Mouse (Mus musculus) thymus, postnatal 0 days (tissue): Measurements from ENCODE around the gene Zfp612. TPM values are rescaled to one million over a fixed set of nuclear protein-coding genes. Genes with fewer than 3 reads are reported as not detected.
"Not testable (repeated sequence)": the region's sequence is repeated elsewhere in the genome, so short reads cannot be mapped to it uniquely, and the experiment has no call there.

ENCODE experiments used
- DNase-seq: peaks from one replicate; pipeline ENCODE4 v3.0.0-alpha.2; 2015; ENCODE audit warnings: low spot score
- polyA plus RNA-seq: library from polyadenylated mRNA; unstranded; fragments of >200 nt; fragmentation: Nextera tagmentation; extraction: Ambion mirVana; gene quantifications from 2 replicates; pipeline ENCODE4 v1.2.1, GENCODE M21; 2015

Zfp612 gene
- polyA plus RNA-seq: 1.2 and 1.5 TPM in 2 replicates

- peak; percentile 43 for DNase-seq
Observed at GRCm38 (mm10) chr8:110079282-110080221, at the start of gene Zfp612. Zfp612 (plus strand) TSS chr8:110079746.

GRCm38 (mm10) chr8:110033771-110034170 lies 45.8 kb upstream of the Zfp612 start:
- DNase-seq: not testable (repeated sequence)

- no peak for DNase-seq
Observed at GRCm38 (mm10) chr8:110034331-110034730, 45.2 kb upstream of the Zfp612 start.

- no peak for DNase-seq
Observed at GRCm38 (mm10) chr8:110036156-110036555, 43.4 kb upstream of the Zfp612 start.

- DNase-seq: no peak
Observed at GRCm38 (mm10) chr8:110039216-110039615, 40.3 kb upstream of the Zfp612 start.

DNA sequence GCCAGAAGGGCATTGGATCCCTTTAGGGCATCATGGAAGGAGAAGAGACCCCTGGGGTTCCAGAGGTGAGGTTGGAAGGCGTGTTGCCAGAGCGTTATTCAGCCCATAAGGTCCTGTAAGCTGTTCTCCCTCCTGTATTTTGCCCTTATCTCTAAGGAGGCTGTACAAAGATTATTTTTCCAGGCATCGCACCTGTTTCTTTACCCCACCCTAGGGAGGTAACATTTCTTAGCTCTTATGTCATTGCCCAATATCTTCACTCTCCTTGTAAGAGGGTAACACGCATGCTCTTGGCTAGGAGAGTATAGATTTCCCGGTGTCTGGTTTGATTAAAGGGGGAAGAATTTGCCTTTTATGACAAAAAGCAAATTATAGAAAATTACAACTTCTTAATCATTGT lies 39.9 kb upstream of the Zfp612 start, which contains the start of gene Chst4:
Gene Chst4, minus strand, starts transcription at position 82 of the 400 bp plus-strand sequence.
- no peak for DNase-seq

DNA sequence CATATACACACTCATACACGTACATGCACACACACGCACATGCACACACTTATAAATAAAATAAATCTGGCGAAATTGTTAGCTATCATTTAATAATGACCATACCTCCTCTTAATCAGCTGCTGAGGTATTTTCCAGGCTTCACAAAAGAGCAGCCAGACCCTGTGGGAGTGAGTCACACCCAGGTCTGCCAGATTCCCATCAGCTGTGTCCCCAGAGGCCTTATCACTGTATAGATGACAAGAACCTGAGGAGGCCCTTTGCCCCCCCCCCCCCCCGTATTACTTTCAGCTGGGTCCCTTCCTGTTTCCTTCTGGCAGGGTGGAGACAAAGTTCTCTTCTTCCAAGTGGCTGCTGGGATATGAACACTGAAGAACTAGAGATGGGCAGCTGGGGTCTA lies 39.0 kb upstream of the Zfp612 start:
- no peak for DNase-seq

DNA sequence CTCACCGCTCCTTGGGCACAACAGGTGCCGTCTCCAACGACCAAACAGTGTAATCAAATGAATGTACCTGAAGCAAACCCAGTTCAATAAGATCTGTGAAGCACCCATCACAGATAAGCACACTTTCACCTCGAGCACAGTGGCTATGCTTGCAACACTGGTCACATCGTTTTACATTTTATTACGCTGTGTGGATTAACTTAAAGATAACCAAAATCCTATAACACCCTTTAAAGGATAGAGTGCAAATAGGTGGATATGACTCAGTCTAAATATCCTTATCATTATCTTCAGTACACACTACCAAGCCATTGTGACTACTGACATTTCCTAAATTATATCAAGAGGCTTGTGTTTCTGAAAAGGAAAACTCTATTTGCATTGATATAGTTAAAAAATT lies 28.3 kb upstream of the Zfp612 start:
- DNase-seq: no peak

DNA sequence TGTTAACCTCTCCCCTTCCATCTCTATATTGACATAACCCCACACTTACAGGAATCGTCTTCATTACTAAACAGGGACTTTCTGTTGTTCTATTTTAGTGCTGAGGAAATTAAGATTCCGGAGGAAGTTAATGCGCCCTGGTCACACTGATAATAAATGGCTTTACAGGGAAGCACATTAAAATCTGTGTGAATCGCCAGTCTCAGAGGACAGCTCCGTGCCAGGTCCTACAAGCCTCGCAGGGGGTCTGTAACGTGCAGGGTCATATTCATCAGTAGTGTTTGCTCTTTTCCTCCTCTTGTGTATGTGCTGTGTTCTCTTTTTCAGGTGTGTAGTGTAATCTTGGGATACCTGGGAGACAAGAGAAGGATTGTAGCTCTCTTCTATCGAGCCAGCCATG lies 21.3 kb upstream of the Zfp612 start:
- no peak for DNase-seq

DNA sequence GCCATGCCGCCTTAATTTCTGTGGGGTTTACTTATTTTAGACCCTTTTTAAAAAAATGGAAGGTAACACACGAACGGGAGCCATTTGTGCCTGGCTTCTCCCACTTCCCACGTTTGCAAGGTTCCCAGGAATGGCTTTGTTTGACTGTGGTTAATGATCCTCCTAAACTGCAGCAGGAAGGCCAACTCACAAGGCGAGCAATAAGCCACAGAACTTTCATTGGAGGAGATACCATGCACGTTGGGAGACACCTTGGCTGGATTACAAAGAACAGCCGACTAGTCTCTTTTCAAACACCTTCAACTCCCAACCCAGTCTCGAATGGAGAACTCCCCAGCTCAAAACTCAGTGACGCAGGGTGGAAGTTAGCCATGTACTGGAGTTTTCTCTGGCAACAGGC lies 15.4 kb upstream of the Zfp612 start:
- DNase-seq: no peak

DNA sequence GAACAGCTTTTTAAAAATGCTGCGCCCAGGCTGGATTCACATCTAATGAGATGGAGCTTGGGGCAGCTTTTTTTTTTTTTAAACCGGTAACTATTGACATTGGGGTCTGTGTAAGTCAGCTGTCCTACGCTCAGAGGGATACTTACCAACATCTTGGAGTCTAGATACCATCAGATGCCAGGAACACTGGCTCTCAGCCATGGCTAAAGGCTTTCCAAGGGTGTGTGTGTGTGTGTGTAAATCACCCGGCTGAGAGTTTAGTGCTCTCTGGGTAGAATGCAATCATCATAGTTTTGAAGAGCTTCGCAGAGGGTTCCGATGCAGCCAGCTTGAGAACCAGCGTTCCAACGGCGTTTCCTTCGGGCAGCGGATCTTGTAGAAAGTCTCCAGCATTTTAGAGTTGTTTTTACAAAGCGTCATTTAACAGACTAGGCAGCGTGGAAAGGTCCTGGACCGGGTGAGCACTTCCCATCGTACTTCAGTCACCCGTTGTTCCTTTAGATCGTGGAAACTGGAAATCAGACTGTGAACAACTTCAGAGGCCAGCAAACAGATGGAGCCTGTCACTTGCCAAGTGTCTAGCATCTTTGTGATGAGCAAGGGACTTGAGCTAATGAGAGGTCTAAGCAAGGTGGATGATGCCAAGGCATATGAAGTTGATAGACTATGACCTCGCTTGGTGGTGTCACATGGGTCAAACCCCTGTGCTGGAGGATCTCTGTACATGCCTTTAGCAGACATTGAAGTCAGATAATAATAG lies 14.8 kb upstream of the Zfp612 start:
- DNase-seq: no peak

DNA sequence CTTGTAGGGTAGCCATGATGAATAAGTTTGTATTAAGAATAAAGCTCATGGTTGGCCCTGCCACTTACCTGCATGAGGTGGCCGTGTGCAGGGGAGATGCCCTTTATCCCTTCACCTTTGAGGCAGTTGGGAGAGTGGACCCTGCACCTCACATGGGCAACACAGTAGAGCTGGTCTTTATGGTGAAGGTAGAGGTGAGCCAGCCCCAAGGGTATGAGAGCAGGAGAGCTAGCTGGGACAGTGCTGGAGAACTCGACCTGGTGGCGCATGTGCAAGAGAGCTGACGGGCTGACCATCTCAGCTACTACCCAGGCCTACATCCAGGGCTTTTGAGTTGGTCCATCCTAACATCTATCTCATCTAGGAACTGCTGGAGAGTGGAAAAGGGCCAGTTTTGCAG lies 13.9 kb upstream of the Zfp612 start:
- DNase-seq: no peak

DNA sequence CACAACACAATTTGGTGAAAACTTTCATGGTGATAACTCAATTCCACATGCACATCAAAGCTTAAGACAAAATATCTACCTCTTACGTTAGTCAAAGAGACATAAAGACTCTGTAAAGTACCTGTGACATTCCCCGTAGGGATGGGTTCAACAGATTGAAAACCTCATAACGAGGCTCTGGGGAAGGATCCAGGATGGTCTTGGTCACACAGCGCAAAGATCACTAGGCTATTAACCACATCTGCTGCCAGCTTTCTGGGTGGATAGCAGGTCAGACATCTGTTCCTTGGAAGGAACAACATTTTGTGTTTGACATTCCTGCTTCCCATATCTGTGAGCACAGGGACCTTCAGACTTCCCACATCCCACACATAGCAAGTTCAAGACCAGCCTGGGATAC lies 9.8 kb upstream of the Zfp612 start:
- no peak for DNase-seq

DNA sequence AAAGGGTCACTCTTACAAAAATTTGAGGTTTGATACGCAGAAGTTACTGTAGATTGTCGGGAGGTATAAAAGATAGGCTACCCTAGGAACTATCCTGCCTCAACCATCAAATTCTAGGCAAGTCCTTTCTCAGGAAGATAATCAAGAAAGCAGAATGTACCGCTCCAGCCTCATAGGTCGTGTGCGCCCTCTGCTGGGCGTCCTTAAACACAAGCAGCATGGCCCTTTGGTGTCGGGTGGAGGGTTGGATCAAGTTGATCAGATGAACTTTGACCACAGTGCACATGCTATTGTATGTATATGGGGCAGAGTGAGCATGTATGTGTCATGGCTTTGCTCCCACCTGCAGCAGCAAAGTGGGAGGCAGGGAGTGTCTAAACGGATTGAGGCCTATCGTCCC lies 7.9 kb upstream of the Zfp612 start:
- peak; percentile 56 for DNase-seq

- no peak for DNase-seq
Observed at GRCm38 (mm10) chr8:110074496-110074895, 5.0 kb upstream of the Zfp612 start.

DNA sequence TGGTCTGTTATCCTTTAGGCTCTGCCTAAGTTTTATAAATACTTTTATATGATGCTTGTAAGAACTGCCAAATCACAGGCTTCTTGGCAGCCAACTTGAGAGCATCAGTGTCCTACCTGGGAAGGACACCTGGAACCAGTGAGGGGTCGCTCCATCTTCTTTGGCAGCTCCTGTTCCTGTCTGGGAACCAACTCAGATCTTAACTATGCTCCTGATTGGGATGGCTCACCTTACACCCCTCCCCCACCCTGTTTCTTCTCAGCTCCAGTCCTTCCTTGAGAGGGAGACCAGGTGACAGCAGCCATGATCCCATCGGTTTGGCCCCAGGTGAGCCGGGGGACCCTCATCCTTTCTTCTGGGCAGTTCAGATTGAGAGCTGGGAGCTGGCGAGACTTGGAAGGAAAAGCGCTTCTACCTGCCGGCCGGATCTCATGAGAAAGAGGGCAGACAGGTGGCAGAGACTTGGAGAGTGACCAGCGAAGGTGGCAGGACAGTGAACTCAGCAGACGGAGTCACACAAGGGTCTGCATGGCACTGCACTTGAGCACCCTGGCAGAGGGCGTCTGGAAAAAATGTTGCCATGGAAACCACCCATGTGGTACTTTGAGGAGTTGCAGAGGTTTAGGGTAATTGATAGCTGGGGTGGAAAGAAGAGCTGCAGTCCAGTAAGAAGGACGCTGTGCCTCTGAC lies 3.0 kb downstream of the Zfp612 start:
- DNase-seq: no peak

DNA sequence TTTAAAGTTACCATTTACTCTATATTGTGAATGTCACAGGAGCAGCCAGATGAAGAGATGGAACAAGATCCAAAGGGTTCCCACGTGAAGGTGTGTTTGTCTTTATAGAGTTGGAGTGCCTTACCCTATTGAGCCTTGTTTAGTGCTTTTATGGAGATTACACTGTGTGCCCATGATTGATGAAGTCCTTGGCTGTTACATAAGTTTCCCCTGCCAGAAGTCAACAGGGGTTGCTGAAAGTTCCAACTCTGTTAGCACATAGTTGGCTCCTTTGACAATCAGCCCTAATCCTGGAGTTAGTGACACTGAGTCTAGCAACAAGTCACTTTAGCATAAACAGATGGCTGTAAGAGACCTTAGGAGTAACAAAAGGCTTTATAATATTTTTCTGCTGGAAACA lies 12.3 kb downstream of the Zfp612 start:
- DNase-seq: no peak

GRCm38 (mm10) chr8:110100907-110101306 lies 21.4 kb downstream of the Zfp612 start, which contains the start of gene Gm21964:
Gm21964 (plus strand) TSS chr8:110101207.
- DNase-seq: no peak

GRCm38 (mm10) chr8:110101676-110102075 lies 22.1 kb downstream of the Zfp612 start:
- DNase-seq: no peak

GRCm38 (mm10) chr8:110102653-110103052 lies 23.1 kb downstream of the Zfp612 start, which contains the start of gene Gm17720:
Gm17720 (minus strand) TSS chr8:110102753.
- no peak for DNase-seq

- no peak for DNase-seq
Observed at GRCm38 (mm10) chr8:110119715-110120114, 40.2 kb downstream of the Zfp612 start.
